Mouse (Mus musculus) megakaryocyte, embryonic 14.5 days (primary cell): Measurements from ENCODE around the gene Rin2.

Experiments used
- FLI1 ChIP-seq: IDR thresholded peaks from 2 replicates; pipeline ENCODE4 v1.6.1; 2012; ENCODE audit warnings: low read length, inconsistent platforms, mixed read lengths
- GATA1 ChIP-seq: IDR thresholded peaks from 3 replicates; pipeline ENCODE4 v1.6.1; 2012; ENCODE audit warnings: mixed read lengths, low read length, inconsistent platforms, borderline replicate concordance

DNA sequence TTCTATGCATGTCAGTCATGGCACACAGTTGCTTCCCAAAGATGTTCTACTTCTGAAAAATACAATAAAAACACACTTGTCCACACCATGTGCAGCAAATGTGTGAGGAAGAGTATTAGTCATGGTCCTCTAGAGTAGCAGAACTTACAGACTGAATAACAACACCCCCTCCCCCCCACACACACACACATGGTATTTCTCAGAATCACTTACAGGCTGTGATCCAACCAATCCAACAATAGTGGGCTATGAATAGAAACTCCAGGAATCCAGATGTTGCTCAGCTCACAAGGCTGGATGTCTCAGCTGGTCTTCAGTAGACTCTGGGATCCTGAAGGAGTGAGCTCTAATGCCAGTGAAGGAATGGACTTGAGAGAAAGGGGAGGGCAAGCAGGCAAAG, 86.4 kb downstream of the Rin2 start:
- TF ChIP-seq FLI1, result no peak
- no peak for TF ChIP-seq GATA1
